Mouse (Mus musculus) adrenal gland, postnatal 10 days (tissue): ENCODE measurements around the gene Mgea5. TPM values are rescaled to one million over a fixed set of nuclear protein-coding genes. Genes with fewer than 3 reads are reported as not detected.
A peak's percentile ranks its signal among the peaks of the same experiment; 100 is the strongest.
"Not testable (repeated sequence)": the region's sequence is repeated elsewhere in the genome, so short reads cannot be mapped to it uniquely, and the experiment has no call there.

ENCODE experiments used
- DNase-seq: peaks from one replicate; pipeline ENCODE4 v3.0.0; 2021; ENCODE audit warnings: mixed read lengths
- long read RNA-seq, 2 experiments: library from polyadenylated mRNA; stranded (forward); transcript quantifications; one replicate each; pipeline ENCODE4 v2.0.0; 2021
- total RNA-seq, 2 experiments: library from RNA; stranded (reverse); gene quantifications; 2 replicates each; pipeline ENCODE4 v1.2.3; 2021

The Mgea5 gene
- 10 to 100 TPM; 54.7 to 69.3 TPM for total RNA-seq
- long read RNA-seq, experiment 1, full-length matches to known transcripts: 30 of 53 reads
- long read RNA-seq, experiment 1, partial matches to known transcripts: 5 of 53 reads
- long read RNA-seq, experiment 1, other reads (novel, unspliced or antisense): 18 of 53 reads
- long read RNA-seq, experiment 2, full-length matches to known transcripts: 6 of 11 reads
- long read RNA-seq, experiment 2, partial matches to known transcripts: 4 of 11 reads
- long read RNA-seq, experiment 2, other reads (novel, unspliced or antisense): 1 of 11 reads

DNA sequence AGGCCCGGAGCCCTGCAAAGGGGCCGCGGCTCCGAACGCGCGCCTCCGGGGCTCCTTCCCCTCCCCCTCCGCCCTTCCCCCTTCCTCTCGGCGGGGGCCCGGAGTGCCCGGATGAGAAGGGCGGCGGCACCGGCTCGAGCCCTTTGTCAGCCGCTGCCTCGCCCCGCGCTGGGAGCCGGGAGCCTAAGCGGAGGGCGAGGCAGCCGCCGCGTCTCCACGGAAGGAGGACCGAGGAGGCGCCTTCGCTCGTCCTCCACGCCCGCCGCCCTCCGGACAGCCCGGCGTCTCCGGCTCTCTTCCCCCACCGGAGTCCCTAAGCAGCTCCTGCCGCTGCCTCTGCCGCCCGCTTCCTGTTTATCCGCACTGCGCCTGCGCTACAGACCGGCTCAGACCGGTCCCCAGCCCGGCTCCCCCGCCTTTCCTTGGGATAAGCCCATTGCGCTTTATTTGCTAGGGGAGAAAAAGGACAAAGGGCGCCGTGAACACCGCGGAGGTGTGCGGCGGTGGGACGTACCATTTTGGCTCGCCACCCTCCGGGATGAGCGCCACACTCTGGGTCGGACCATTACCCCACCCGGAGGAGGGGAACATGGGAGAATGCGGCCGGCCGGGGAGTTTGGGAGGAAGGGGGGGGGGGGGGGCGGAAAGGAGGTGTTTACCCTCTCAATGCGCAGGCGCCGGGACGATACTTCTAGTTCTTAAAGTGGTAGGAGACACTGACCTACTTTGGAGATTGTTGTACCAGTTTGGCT lies at the start of gene Mgea5:
TSS of gene Mgea5 (minus strand) at position 657 of the 752 bp plus-strand sequence.
- peak; percentile 98 for DNase-seq

DNA sequence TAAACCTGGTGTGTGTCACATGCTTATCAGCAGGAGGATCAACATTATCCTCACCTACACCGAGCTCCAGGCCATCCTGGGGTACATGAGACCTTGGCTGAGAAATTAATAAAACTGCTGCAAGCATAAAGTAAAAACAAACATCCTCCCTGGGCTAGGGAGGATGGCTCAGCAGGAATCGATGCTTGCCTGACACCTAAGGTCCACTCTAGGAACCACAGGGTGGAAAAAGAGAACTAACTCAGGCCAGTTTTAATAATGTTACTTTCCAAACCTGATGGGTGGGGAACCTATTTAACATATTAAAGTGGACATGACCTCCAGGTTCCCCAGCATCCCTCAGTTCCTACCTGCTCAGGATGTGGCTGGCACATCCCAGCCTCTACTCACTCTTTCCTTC lies 47.0 kb upstream of the Mgea5 start:
- DNase-seq: no peak

DNA sequence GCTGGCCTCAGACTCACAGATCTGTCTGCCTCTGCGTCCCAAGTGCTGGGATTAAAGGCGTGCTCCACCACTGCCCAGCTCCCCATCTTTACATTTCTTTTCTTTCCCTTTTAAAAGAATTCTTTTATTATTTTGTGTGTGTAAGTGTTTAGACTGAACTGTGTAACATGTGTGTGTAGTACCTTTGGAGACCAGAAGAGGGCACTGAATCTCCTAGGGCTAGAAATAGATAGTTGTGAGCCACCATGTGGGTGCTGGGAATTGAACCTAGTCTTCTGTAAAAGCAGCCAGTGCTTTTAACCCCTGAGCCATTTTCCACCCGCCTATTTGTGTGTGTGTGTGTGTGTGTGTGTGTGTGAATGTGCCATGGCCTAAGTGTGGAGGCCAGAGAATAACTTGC lies 44.1 kb upstream of the Mgea5 start:
- no peak for DNase-seq

DNA sequence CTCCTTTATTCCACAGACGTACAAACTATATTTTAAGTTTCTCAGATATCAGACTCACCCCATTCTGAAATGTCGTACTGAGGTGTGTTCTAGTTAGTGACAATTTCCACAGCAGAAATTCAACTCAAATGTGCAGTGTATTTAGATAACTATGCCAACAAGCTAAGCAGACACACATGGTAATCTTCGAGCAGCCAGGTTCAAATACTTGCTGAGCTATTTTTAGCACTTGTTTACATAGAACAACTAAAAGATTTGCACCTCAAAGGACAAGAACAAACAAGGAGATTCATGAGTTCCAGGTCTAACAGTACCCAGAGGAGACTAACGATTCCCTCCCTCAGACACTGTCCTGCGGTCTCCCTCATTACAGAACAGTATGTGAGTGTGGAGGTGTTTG lies 43.5 kb upstream of the Mgea5 start:
- no peak for DNase-seq

DNA sequence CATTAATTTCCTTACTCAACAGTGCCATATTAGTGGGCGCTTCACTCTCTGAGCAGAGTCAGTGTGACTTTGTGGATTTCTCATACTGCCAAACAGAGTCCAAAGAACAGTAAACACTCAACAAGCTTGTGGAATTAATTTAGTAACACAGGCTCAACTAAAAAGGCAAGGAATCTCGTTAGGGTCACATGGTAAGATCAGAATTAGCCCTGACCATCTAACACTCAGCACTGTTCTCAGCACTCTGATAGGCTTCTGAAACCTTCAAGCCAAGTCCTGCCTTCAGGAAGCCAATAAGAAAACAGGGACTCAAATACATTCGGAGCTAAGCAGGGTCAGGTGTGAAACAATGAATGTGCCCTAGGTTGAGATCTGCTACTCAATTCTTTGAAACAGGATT lies 42.5 kb upstream of the Mgea5 start:
- DNase-seq: no peak

DNA sequence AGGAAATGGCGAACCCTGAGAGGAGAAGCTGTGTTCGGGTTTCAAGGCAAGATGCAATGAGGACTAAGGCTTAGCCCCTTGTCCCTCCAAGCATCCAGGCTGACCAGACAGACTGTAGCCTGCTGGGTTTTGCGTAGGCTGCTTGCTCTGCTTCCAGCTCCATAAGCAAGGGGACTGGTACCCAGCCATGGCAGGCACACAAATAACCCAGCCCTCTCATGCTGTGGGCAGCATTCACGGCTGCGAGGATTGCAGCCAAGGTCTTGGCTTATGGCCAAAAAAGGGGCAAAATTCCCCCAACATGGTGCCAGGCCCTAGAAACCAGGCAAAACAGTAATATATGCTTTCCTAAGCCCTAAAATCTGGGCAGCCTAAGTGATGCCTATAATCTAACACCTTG lies 38.2 kb upstream of the Mgea5 start:
- no peak for DNase-seq

DNA sequence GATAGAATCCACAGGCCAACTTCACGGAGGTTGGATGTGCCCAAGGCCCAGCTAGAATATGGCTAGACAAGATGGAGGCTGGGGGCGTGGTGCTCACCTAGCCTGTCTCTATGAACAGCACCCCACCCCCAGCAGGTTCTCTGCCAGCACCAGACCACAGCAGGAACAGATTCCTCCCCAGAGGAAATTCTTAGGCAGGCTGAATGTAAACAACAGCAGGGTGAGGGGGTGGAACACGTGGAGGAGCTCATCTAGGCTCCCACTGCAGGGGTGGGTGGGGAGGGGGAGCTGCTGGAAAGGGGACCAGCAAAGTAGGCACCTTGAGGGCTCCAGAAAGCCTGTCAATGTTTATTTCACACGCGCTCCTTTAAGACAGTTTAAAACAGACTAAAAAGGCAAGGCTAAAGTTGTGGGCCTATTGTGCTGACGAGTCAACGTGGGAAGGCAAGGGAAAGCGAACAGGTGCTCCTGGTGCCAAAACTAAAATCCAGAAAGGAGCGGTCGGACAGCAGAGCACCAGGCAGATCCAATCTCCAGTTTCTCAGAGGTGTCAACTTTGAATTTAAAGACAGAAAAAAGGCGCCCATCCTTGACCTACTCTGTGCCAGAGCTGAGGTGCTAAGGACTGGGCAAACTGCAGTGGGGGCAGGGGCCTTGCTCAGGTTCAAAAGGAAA lies 34.3 kb upstream of the Mgea5 start:
- DNase-seq: no peak

DNA sequence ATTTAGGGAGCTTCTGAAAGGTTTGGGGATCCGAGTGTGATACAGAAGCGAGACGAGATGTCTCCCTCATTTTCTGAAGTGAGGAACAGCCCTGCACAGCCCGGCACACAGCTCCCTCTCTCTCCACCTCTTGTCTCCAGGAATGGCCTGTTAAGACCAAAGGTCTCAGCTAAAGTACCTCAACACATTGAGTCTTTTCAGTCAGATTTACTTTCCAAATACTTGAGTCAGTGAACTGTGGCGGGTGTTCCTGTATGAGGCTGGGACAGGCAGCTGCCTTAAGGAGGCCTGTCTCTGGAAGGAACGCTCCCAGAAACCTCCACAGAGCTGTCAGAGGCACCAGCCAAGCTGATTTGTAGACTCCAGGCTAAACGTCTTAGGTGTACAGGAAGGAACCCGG lies 33.1 kb upstream of the Mgea5 start:
- DNase-seq: no peak

DNA sequence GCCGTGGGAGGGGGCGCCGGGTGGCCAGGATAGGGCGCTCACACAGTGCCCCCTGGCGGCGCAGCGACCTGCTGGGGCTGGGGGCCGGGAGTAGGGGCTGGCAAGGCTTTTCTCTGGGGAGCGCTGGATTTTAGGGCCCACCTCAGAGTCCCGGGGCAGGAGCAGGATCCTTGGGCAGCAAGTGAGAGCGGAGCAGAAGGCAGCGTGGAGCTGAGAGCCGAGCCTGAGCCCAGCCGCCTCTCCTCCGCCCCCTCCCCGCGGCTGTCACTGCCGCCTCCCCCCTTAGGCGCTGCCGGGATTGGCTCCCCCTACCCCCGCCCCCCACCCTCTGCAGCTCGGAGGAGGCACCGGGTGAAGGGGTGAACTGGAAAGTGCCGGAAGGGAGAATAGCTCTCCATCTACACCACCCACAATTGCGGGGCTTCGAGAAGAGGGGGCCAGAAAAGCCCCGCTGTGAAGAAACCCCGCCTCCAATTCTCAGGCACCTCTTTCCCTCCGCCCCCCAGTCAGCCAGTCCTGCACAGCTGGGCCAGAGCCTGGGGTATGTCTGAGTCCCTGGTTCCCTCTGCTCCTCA lies 32.3 kb upstream of the Mgea5 start, which contains the start of gene Kcnip2:
TSS of gene Kcnip2 (minus strand) at position 231 of the 575 bp plus-strand sequence.
- DNase-seq: peak; percentile 33

DNA sequence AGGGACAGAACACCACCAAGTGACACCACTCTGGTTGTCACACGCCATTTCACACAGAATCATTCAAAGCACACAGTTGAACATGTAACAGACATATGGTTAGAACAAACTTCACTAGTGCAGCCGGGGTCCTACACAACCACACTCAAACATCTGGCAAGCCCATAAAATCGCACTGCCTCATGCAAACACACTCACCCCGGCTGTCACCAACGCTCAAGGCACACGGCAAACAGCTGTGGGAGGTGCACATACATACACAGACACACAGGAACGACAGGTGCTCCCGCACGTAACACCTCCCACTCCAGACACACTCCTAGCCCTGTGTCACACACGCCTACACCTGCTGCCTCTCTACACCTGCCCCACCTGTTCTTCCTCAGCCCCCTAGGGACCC lies 31.5 kb upstream of the Mgea5 start:
- DNase-seq: no peak

DNA sequence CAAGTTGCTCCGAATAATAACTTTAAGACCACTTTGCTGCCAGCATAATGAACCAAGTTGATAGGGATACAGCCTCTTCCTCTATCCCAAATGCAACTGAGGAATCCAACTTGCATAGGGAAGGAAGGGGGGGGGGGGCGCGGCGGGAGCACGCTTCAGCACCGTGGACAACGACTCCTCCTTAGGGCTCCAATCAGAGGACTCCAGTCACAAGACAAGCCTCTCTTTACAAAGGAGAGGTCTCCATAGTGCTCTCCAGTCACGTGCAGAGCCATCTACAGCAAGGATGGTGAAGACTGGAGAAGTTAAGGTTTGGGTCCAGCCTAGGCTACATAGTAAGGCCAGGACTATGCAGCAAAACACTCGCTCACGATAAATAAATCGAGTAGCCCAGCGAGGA lies 30.2 kb upstream of the Mgea5 start:
- peak; percentile 38 for DNase-seq

DNA sequence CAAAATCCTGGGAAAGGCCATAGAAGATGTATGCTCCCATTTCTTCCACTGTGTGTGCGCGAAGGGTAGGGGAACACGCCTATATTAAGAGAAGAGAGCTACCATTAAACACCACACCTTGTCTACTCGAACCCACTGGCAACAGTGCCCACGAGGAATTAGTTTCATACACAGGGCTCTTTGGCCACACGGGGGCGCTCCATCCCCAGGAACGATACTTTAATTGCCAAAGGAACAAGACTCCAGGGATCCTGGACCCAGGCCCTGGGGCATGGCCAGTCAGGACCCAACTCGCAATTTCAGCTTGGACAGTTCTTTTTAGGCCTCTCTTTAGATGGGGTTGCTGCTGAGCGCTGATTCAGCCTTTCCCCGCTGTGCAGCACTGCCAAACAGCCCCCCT lies 29.6 kb upstream of the Mgea5 start:
- peak; percentile 92 for DNase-seq

DNA sequence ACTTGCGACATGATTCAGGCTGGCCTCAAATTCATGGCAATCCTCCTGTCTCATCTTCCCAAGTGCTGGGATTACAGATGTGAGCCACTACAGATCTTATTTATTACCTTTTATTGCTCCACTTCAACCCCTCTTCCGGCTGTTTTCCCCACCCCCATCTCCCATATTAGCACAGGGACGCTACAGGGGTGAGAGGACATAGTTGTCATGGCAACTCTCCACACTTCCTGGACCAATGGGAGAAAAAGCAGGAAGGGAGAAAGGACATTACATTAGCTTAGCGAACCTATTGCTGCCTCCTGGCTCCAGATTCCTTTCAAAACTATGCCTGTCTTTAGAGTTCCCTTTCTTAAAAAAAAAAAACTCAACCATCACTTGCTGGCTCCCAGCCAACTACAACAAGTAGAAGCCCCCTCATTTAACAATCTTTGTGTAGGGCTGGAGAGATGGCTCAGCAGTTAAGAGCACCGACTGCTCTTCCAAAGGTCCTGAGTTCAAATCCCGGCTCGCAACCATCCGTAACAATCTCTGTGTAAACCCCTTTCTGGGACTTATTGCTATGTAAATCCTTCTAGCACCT lies 29.1 kb upstream of the Mgea5 start:
- DNase-seq: no peak

DNA sequence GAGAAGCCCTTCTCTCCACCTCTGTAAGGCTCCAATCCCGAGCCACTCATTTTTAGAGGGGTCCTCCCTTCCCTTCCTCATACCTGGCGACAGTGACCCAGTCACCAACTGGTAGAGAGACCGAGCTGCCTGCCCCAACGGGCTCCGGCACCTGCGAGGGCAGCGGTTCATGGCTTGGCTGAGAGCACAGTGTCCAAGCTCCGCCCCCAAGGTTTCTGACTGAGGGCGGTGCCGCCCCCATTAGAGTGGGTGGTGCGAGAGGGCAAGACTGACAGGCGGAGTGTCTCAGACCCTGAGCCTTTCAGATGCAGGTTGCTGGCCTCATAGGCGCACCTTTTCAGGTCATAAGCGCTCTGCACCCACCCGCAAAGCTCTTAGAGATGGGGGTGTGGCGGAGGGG lies 28.5 kb upstream of the Mgea5 start:
- peak; percentile 78 for DNase-seq

DNA sequence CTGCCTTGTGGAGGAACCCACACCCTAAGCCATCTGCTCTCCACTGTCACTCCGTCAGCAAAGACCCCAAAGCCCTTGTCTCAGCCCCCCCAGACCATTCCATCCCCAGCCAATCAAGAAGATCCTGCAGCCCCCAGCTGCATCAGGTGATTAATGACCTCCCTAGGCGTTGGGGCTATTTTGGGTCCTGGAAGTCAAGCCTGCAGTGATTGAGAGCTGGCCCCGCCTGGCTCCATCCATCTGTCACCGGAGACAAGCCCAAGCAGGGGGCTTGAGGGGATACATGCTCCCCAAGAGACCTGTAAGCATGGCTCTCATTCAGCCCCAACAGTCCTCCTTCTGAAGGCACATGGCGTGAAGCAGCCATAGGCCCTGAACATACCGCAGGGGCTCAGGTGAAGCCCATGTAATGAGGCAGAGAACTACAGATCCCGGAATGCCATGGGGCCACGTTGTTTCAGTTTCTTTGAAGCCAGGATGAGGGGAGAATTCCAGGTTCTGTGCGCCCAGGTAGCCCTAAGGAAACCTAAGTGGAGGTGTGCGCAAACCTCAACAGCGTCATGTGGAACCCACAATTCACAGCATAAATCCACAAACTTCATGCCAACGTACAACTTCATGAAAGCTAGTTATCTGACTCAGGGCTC lies 27.5 kb upstream of the Mgea5 start:
- no peak for DNase-seq

DNA sequence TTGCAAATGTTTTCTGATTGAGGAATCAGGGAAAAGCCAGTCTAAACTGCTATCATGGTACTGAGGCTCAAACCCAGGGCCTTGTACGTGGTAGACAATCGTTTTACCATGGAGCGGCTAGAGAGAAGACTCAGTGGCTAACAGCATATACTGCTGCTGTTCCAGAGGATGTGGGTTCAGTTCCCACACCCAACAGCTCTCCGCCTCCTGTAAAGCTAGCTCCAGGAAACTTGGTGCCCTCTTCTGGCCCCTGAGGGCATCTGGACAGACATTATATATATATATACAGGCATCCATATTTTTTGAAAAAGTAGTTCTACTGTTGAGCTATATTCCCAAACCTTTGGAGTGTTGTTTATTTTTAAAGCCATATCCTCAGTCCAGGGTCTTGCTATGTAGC lies 24.1 kb upstream of the Mgea5 start:
- no peak for DNase-seq

DNA sequence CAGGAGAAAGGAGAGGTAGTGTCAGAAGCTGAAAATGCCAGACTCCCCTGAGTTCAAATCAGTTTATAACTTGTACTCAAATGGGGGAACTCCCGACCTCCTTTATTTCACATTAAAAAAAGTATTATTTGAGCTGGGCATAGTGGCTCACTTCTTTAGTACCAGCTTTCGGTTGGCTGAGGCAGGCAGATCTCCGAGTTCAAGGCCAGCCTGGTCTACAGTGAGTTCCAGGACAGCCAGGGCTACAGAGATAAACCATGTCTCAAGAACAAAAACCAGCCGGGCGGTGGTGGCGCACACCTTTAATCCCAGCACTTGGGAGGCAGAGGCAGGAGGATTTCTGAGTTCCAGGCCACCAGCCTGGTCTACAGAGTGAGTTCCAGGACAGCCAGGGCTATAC lies 22.2 kb upstream of the Mgea5 start:
- DNase-seq: not testable (repeated sequence)

DNA sequence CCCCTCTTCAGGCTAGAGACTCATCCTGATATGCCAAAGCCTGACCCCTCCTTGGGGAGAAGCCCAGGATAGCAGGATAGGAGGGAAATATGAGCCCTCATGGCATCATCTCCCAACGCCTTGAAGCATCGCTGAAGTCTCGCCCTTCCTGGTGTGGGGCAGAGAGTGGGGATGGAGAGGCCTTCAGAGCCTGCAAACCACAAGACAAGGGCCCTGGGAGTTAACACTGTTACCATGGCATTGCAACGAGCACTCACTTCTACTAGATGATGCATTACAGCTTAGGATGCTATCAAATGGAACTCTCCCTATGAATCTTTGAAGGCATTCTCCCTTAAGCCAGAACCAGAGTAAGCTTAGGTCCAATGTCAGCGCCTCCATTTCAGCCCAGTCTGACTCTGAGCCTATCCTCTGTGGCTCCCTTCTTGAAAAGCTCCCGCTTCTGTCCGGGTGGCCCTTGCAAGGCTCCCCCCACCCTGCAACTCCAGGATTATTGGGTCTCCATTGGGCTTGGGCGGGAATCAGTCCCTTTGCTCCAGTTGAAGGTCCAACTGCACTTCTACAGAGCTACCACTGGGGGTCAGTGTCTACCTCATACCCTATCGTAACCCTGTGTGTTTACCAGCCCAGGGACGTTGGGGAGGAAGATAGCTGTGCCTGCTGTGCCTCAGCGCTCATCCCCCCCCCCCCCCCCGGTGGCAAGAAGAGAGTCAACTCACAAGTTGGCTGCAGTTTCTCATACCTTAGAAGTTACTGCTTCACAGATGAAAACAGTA lies 21.1 kb upstream of the Mgea5 start:
- DNase-seq: peak; percentile 46

DNA sequence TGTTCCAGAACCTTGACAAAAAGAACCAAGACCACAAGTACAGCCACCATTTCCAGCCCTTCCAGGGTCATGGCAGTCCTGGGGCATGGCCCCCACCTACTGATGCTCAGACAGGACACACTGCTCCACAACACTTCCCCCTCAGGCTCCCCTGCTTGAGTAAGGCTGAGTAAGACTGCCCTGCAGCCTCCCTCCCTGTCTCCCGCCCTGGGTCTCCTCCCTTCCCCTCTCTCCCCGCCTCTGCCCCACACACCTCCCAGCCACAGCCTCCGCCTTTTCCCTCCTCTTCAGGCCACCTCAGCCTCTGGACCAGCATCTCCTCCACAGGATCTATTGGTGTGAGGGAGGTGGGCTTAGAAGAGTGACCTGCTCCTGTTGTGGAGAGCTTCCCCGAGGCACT lies 19.8 kb upstream of the Mgea5 start:
- no peak for DNase-seq

DNA sequence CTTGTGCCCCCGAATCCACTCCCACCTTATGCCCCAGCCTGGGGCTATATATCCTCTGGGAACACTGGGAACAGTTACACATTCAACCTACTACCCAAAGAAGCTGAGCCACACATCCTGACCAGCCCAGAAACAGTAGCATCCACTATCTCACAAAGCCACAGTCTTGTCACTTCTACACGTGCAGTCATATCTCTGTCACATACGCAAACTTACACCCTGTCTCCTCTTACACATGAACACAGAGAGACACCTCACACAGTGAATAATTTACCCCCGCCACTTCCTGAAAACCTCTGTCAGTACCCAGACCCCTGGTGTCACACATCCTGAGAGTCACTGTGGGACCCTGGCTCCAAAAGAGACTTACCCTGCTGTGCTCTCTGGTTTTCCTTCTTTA lies 19.1 kb upstream of the Mgea5 start:
- no peak for DNase-seq

DNA sequence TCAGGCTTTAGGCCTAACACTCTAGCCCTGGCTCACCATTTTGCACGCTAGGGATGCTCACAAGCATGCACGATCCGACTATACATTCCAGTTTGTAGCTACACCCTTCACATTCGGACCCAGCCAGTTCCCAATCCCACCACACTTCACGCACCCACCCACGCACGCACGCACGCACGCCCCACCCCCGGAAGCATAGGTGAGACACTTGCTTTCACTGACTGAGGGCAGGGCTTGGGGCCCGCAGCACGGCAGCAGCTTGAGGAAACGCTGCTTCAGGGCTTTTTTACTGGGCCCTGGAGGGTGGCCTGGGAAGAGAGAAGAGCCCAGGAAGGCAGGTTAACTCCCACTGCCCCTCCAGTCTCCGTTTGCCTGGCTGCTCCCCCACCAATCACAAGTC lies 13.2 kb upstream of the Mgea5 start:
- DNase-seq: no peak
